Mouse (Mus musculus) neural tube, embryonic 11.5 days (tissue): ENCODE data around the gene Fam151a. TPM values are rescaled to one million over a fixed set of nuclear protein-coding genes. Genes with fewer than 3 reads are reported as not detected.
"Not testable (repeated sequence)": the region's sequence is repeated elsewhere in the genome, so short reads cannot be mapped to it uniquely, and the experiment has no call there.

Experiments
- ATAC-seq: fragments of 200-750 bp; cut with Nextera tagmentation; 2 replicates; pipeline ENCODE4 v1.8.0; 2017; ENCODE audit warnings: moderate number of reproducible peaks, mild to moderate bottlenecking, moderate TSS enrichment, moderate library complexity; ENCODE audit not compliant: insufficient read depth, low FRiP score, low TSS enrichment
- DNase-seq: peaks from one replicate; pipeline ENCODE4 v3.0.0-alpha.2; 2015; ENCODE audit warnings: low spot score
- H3K27ac ChIP-seq: fragments of 300-500 bp; sonication (generic); 2 replicates; pipeline ENCODE4 v1.5.1; 2014; ENCODE audit warnings: low read depth, mild to moderate bottlenecking, low read length
- H3K27me3 ChIP-seq: fragments of 300-500 bp; sonication (generic); 2 replicates; pipeline ENCODE4 v1.6.1; 2014; ENCODE audit warnings: mild to moderate bottlenecking, low read length, mixed read lengths; ENCODE audit not compliant: control insufficient read depth, insufficient read depth
- H3K36me3 ChIP-seq: fragments of 300-500 bp; sonication (generic); 2 replicates; pipeline ENCODE4 v1.6.1; 2014; ENCODE audit warnings: mild to moderate bottlenecking, low read length, moderate library complexity, mixed read lengths; ENCODE audit not compliant: control insufficient read depth, insufficient read depth
- H3K4me1 ChIP-seq: fragments of 300-500 bp; sonication (generic); 2 replicates; pipeline ENCODE4 v1.6.1; 2014; ENCODE audit warnings: low read length, mixed read lengths; ENCODE audit not compliant: control insufficient read depth, insufficient read depth
- H3K4me2 ChIP-seq: fragments of 300-500 bp; sonication (generic); 2 replicates; pipeline ENCODE4 v1.6.1; 2014; ENCODE audit warnings: low read depth, mild to moderate bottlenecking, moderate library complexity
- H3K4me3 ChIP-seq: fragments of 300-500 bp; sonication (generic); 2 replicates; pipeline ENCODE4 v1.5.1; 2014; ENCODE audit warnings: low read depth, low read length
- H3K9ac ChIP-seq: fragments of 300-500 bp; sonication (generic); 2 replicates; pipeline ENCODE4 v1.6.1; 2014; ENCODE audit warnings: mild to moderate bottlenecking, low read length
- H3K9me3 ChIP-seq: fragments of 300-500 bp; sonication (generic); 2 replicates; pipeline ENCODE4 v1.6.1; 2016; ENCODE audit warnings: low read length; ENCODE audit not compliant: control insufficient read depth
- WGBS: fragments of 180-500 bp; shearing (Covaris S2); extraction: QIAGEN DNeasy Blood & Tissue Kit; methylation state at CpG from one replicate; pipeline ENCODE4 v1.1.7; 2014; 5-methylcytosine and 5-hydroxymethylcytosine counted together
- polyA plus RNA-seq: library from polyadenylated mRNA; unstranded; fragments of >200 nt; fragmentation: Nextera tagmentation; extraction: Ambion mirVana; gene quantifications from 2 replicates; pipeline ENCODE4 v1.2.1, GENCODE M21; 2014

Fam151a gene
- polyA plus RNA-seq, 1 experiment from 2014 or later = not detected

DNA sequence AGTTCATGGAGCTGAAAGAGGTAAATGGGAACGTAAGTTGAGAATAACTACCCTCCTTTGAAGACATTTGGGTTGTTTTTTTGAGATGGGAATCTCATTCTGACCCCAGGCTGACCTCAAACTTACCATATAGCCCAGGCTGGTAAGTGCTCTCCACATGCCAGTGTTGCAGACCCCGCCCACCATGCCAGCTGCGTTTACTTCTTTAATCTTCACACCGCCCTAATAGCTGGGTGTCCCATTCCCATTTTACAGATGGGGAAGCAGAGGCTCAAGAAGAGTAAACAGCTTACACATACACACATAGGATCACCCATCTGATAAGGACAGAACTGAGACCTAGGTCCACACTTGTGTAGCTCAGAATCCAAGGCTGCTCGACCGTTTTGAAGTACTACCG is 51.1 kb downstream of the Fam151a start:
- DNase-seq = no peak
- Histone ChIP-seq H3K9me3 (no peaks in the 10 kb centered on the region), H3K36me3 (no peaks in the 10 kb centered on the region), H3K4me3 (no peak overlapping the region), H3K27ac (no peak overlapping the region), H3K4me2 (no peak overlapping the region), H3K9ac (no peak overlapping the region), H3K27me3 (no peaks in the 10 kb centered on the region), H3K4me1 (peaks cover 31% of the 10 kb centered on the region)
- ATAC-seq = no peak
- 88% methylated on average over 7 of the region's 7 CpGs for WGBS

DNA sequence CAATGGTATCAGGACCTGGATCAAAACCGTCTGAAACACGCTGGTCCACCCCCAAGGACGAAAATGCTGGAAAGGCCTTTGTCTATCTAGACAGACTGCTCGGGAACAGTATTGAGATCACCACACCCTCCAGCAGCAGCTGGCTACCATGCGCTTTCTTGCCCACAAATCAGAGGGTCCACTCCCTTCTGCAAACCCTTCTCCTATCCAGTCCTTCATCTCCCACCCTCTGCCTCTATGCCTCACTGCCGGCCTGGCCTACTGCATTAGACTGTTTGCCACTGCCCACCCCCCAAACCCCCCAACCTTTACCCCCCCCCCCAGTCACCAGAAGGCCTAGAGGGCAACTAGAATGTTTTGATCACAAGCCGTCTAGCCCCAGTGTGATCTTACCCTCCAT is 51.7 kb downstream of the Fam151a start:
- Histone ChIP-seq H3K9me3 (no peaks in the 10 kb centered on the region), H3K9ac (no peak overlapping the region), H3K4me2 (no peak overlapping the region), H3K4me1 (peaks cover 26% of the 10 kb centered on the region), H3K27ac (peak overlapping the region; percentile 81; the same call in 1 of the 2 replicates), H3K27me3 (no peaks in the 10 kb centered on the region), H3K4me3 (no peak overlapping the region), H3K36me3 (no peaks in the 10 kb centered on the region)
- ATAC-seq = no peak; the same call in 1 of the 2 replicates
- peak; percentile 12 for DNase-seq
- WGBS = 47% methylated on average over 7 of the region's 7 CpGs

DNA sequence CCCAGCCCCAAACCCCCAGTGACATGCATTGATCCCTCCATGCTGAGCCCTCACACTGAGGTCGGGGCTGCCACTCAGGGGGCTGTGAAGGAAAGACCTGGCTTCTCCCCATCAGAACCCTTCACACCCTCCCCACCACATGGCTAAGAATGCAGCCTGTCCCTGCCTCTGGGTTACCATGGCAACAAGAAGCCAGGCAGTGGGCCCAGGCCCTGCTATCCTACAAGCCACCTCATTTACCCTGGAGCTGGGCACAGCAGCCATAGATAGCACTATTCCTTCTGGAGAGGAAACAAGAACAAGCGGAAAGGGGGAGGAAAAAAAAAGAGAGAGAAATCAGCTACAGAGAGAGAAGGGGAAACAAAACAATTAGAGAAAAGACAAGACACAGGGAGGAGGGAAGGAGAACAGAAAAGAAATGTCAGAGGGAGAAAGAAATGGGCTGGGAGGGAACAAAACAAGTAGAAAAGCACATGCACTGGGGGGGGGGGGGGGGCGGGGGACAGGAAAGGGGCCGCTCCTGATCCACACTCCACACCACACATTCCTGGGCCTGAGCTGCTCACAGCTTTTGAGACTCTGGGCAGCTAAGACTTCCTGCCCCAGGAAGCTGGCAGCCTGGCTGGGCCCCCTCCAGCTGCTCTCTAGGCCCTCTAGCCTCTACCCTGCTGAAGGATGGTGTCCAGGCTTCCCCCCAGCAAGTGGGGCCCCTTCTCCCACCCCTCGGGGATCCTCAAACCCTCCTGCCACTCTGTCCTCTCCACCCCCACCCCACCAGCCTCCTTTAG is 52.3 kb downstream of the Fam151a start:
- 19% methylated on average over 3 of the region's 5 CpGs for WGBS
- H3K4me2 ChIP-seq = no peak overlapping the region
- H3K4me3 ChIP-seq = no peak overlapping the region
- no peaks in the 10 kb centered on the region for H3K9me3 ChIP-seq
- DNase-seq (peak; percentile 74), ATAC-seq (peak; percentile 90)
- peak overlapping the region; percentile 45 for H3K9ac ChIP-seq
- H3K27me3 ChIP-seq = no peaks in the 10 kb centered on the region
- H3K36me3 ChIP-seq = no peaks in the 10 kb centered on the region
- H3K4me1 ChIP-seq = peaks cover 23% of the 10 kb centered on the region
- H3K27ac ChIP-seq = peak overlapping the region; percentile 81

DNA sequence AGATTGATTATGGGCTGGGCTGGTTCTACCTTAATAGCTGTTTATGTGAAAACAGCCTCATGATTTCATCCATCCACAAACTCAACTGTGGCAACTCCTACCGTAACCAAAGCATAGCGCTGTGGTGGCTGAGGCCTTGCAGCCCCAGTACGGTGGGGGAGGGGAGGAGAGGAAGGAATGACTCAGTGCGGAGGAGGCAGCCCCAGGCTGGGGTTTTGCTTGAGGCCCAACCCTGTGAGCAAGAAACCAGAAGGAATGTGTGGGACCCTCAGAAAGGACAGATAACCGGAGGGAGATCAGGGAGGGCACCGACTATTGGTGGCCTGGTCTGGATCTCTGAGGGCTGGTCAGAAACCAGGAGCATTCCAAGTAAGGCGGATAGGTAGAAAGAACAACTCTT is 54.1 kb downstream of the Fam151a start:
- no peak overlapping the region for H3K4me2 ChIP-seq
- DNase-seq = peak; percentile 25
- peaks cover 23% of the 10 kb centered on the region for H3K4me1 ChIP-seq
- no peaks in the 10 kb centered on the region for H3K36me3 ChIP-seq
- WGBS = 68% methylated on average over 7 of the region's 7 CpGs
- H3K27me3 ChIP-seq = no peaks in the 10 kb centered on the region
- H3K4me3 ChIP-seq = no peak overlapping the region
- H3K9ac ChIP-seq = no peak overlapping the region
- ATAC-seq = no peak
- no peak overlapping the region for H3K27ac ChIP-seq
- H3K9me3 ChIP-seq = no peaks in the 10 kb centered on the region

DNA sequence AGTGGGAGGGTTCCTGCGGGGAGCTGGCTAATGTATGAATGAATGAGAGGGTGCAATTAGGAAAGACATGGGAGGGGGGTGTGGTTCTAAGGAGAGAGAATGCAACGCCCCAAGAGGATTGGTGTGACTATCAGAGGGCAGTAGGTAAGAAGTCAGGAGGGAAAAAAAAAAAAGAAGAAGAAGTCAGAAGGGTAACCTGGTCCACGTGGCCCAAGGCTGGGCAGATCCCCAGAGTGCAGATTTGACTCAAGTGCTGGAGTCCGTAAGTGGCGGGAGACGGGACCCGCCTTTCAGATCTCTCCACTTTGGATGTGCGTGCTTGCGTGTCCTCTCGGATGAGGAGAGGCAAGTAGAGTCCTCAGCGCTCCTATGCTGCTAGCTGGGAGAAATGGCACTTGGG is 54.9 kb downstream of the Fam151a start:
- Histone ChIP-seq H3K4me2 (no peak overlapping the region), H3K27me3 (no peaks in the 10 kb centered on the region), H3K36me3 (no peaks in the 10 kb centered on the region), H3K4me1 (peaks cover 20% of the 10 kb centered on the region), H3K9me3 (no peaks in the 10 kb centered on the region), H3K4me3 (no peak overlapping the region), H3K27ac (no peak overlapping the region), H3K9ac (no peak overlapping the region)
- 81% methylated on average over 11 of the region's 11 CpGs for WGBS
- DNase-seq = peak; percentile 9
- no peak for ATAC-seq

DNA sequence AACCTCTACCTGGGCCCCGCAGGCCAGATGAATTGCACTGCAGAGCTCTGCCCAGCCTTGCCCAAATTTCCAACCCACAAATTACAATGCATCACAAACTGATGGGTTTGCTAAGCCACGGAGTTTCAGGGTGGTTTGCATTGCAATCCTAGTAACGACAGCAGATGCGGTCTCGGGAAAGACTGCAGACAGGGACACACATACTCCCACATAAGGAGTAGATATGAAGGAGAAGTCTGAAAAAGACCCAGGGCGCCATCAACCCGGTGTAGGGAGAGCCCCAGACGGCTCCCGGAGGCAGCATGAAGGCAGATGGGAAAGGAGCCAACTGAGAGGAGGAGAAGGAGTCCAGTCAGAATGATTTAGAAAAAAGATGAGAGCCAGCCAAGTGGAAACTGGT is 56.0 kb downstream of the Fam151a start:
- H3K36me3 ChIP-seq = no peaks in the 10 kb centered on the region
- no peak overlapping the region for H3K27ac ChIP-seq
- H3K9ac ChIP-seq = no peak overlapping the region
- no peak overlapping the region for H3K4me2 ChIP-seq
- H3K27me3 ChIP-seq = no peaks in the 10 kb centered on the region
- ATAC-seq (no peak), DNase-seq (no peak)
- H3K4me3 ChIP-seq = no peak overlapping the region
- WGBS = 82% methylated on average over 9 of the region's 9 CpGs
- H3K4me1 ChIP-seq = peaks cover 20% of the 10 kb centered on the region
- no peaks in the 10 kb centered on the region for H3K9me3 ChIP-seq

DNA sequence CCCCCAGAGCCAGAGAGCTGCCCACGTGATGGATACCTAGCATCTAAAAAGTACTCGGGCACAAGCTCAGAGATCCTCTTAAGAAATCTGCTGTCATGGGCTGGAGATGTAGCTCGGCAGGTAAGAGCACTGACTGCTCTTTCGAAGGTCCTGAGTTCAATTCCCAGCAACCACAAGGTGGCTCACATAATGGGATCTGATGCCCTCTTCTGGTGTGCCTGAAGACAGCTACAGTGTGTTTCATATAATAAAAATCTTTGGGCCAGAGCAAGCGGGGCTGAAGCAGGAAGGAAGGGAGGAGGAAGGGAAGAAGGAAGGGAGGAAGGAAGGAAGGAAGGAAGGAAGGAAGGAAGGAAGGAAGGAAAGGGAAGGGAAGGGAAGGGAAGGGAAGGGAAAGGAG is 56.5 kb downstream of the Fam151a start:
- peaks cover 19% of the 10 kb centered on the region for H3K4me1 ChIP-seq
- H3K9ac ChIP-seq, H3K27me3 ChIP-seq, ATAC-seq, H3K4me2 ChIP-seq, DNase-seq, H3K27ac ChIP-seq, H3K4me3 ChIP-seq, H3K36me3 ChIP-seq, H3K9me3 ChIP-seq: not testable (repeated sequence)
- 80% methylated on average over 5 of the region's 5 CpGs for WGBS

DNA sequence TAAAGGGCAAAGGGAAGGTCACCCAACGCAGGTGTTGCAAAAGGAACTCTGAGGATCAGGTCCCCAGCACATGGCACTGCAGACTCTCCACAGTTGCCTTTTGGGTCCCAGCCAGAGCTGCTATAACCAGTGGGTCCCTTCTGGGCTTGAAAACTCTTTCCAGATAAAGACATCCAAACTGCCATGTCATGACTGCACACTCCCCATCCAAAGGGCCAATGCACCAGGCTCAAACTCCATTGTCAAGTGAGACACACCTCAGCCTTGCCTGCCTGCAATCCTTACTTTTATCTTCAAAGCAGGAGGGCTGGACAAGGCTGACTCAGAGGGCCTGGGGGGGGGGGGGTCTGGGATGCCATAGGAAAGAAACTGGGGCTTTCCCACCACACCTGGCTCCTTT is 57.2 kb downstream of the Fam151a start:
- no peak overlapping the region for H3K4me2 ChIP-seq
- H3K4me1 ChIP-seq = peaks cover 12% of the 10 kb centered on the region
- no peak overlapping the region for H3K9ac ChIP-seq
- WGBS = 95% methylated on average over 1 of the region's 1 CpGs
- DNase-seq (no peak), ATAC-seq (no peak)
- H3K4me3 ChIP-seq = no peak overlapping the region
- no peaks in the 10 kb centered on the region for H3K27me3 ChIP-seq
- H3K27ac ChIP-seq = no peak overlapping the region
- no peaks in the 10 kb centered on the region for H3K36me3 ChIP-seq
- no peaks in the 10 kb centered on the region for H3K9me3 ChIP-seq

DNA sequence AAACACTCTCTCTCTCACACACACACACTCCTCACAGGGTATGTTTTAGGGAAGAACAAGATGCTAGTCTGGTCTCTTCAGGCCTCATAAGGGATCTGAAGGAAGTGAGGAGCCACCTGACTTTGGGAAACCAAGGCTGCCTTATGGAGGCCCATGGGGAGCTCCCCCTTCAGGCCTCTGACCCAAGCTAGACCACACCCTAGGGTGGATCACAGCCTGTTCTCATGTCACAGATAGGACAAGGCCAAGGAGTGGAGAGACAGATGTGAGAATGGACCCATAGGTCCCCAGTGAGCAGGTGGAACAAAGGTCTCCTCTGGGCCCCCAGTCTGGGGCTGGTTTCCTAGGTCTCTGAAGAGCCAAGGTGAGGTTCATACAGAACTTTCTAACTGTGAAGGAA is 58.6 kb downstream of the Fam151a start:
- Histone ChIP-seq H3K27ac (no peak overlapping the region), H3K9ac (no peak overlapping the region), H3K4me1 (peaks cover 4% of the 10 kb centered on the region; the same call in 1 of the 2 replicates), H3K4me2 (no peak overlapping the region), H3K9me3 (no peaks in the 10 kb centered on the region), H3K36me3 (no peaks in the 10 kb centered on the region), H3K4me3 (no peak overlapping the region), H3K27me3 (no peaks in the 10 kb centered on the region)
- ATAC-seq (no peak), DNase-seq (no peak)
